Mouse (Mus musculus) regulatory T cell (primary cell): Measurements from ENCODE around the gene Diras1.
"Not testable (repeated sequence)": the region's sequence is repeated elsewhere in the genome, so short reads cannot be mapped to it uniquely, and the experiment has no call there.

ENCODE experiments used
- in situ Hi-C: fragments of 300-600 bp; cut with MboI, MseI; formaldehyde crosslinking; loops from one replicate; pipeline ENCODE4 v1.15.1; 2025; ENCODE audit warnings: high pct_unique_total_duplicates

Gene Diras1

DNA sequence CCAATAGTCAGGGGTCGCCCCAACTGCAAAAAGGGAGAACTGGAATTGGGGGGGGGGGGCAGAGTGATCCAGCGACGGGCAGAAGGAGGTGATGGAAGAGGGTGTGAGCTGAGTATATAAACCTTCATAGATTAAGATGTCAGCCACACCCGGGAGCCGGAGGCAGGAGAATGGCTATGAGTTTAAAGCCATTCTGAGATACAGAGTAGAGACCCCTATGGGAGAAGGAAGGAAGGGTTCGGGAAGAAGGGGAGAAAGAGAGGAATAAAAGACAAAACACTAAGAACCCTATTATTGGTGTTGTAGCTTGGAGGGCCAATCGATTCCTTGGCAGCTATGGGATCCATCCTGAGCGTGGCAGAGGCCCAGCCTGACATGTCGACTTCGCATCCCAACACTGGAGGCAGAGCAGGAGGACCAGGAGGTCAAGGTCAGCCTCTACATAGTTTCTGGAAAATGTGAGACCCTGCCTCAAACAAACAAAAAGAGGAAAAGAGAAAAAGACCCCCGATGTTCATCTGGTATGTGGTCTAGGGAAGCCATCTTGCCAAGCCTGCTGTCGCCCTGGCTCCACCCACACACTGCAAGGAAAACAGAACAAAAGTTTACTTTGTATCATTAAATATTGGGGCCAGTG is at the start of gene Diras1:
TSS of gene Diras1 (minus strand) at position 24 of the 637 bp plus-strand sequence.
- in situ Hi-C loops: loop anchor here (10.0 kb wide), 1 partner anchor 831 kb away; no protein-coding TSS in a partner anchor

GRCm38 (mm10) chr10:81073464-81073863 is 48.0 kb upstream of the Diras1 start:
- in situ Hi-C loops: no loop called here

- in situ Hi-C loops: no loop called here
These were observed 46.8 kb upstream of the Diras1 start for GRCm38 (mm10) chr10:81072290-81072689.

DNA sequence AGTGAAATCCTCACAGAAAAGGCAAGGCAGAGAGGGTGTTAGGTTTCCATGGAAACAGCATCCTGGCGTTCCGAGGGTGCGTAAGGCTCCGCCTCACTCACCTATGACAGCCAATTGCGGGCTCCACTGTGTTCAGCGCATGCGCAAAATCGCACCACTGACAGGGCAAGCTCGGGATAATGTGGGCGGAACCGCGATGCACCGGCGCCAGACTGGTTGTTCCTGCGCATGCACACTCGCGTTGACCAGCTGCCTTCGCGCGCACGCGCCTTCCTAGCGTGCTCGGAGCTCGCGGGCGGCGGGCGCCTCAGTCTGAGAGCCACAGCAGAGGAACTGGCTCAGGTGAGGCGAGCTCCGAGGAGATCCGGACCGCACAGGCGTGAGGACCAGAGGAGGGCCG is 44.4 kb upstream of the Diras1 start, which contains the start of gene Thop1:
TSS of gene Thop1 (plus strand) at position 200 of the 400 bp plus-strand sequence.
- in situ Hi-C loops: no loop called here

DNA sequence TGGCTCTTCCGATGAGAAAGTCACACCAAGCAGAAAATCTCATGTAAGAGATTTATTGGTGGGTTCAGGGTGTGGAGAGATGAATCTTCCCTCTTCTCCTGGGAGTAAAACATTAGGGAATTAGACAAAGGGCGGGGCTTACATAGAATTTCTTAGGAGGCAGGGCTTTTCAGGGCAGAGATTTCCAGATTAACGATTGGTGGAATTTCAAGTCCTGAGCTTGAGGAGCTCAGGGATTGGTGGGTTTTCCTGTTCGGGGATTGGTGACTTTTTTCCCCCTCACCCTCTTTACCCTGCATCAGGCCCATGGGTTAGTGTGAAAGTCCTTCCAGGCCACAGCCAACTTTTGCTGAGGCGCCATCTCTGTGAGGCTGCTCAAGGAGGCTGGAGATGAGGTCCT is 43.2 kb upstream of the Diras1 start:
- in situ Hi-C loops: no loop called here

DNA sequence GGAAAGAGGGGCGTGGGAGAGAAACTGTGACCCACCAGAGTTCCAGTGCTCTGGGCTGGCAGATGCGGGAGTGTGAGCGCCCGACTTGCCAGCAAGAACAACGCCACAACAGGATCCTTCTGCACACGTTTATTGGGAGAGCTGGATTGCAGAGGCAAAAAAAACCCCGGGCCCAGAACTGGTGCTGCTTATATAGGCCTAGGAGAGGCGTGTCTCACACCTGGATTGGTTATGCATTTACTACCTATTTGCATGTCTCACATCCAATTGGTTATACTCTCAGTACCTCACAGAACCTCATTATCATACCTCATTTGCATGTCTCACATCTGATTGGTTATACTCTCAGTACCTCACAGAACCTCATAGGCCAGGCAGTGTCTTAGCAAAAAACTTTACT is 39.1 kb upstream of the Diras1 start:
- in situ Hi-C loops: not testable (repeated sequence)

DNA sequence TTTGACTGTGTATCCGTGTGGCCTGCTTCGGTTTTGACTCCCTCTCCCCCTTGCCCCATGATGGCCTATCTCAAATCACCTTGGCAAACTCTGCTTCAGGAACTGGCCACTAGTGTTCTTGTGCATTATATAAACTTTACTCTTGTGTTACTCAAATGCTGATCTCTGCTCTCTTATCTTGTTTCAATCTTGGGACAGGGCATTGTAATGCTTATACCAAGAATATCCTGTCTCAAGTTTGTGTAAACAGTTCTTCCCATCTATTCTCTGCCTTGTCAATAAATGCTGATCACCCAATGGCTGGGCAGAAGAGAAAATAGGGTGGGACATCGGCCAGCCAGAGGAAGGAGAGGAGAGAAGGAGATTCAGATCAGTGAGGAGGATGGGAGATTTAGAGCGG is 37.2 kb upstream of the Diras1 start:
- in situ Hi-C loops: no loop called here

DNA sequence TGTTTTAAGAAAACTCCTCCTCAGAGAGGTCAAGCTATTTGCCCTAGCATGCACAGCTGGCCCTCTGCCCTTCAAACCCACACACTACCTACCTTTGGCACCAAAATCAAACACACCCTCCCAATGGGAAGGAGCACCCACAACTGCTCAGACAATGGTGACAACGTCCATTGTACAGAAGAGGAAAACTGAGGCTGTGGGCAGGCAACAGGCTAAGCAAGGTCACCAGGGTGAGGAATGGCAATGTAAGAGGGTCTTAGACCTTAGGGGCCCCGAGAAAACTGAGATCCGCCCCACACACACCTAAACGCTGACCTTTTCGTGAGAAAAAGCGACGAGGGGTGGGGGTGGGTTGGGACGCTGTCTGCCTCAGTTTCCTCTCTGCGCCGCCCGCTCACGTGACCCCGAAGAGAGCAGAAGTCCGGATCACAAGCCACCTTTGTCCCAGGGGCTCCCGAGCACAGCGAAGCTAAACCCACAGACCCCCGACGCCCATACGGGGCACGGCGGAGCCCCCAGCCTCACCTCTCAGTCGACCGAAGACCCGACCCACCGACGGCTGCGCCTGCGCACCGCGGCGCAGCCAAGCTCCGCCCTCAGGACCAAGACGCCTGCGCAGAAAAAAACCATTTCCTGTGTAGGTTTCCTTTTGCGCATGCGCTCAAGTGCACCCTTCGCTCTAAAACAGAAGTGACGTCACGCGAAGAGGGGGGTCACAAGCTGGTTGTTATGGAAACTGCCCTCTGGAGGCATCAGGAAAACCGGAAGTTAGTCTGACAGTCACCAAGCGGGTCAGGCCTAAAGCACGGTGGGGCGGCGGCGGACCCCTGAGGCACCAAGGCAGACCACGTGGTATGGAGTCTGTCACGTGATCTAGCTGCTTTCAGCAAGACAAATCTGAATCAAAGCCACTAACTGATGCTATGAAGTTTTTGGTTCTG is 34.4 kb upstream of the Diras1 start, which contains the start of gene Sgta:
TSS of gene Sgta (minus strand) at position 579 of the 941 bp plus-strand sequence.
- in situ Hi-C loops: no loop called here

DNA sequence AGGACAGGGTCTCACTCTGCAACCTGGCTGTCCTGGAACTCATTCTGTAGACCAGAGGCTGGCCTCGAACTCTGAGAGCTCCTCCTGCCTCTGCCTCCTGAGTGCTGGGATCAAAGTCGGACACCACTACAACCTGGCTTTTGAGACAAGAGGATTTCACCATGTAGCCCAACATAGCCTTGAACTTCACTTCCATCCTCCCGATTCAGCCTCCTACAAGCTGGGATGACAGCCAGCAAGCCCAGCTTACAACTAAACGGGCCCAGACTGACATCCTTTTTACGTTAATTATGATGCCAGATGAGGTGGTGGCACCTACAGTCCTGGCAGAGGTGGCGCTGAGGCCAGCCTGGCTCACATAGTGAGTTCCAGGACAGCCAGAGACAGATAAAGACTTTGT is 33.4 kb upstream of the Diras1 start:
- in situ Hi-C loops: no loop called here

DNA sequence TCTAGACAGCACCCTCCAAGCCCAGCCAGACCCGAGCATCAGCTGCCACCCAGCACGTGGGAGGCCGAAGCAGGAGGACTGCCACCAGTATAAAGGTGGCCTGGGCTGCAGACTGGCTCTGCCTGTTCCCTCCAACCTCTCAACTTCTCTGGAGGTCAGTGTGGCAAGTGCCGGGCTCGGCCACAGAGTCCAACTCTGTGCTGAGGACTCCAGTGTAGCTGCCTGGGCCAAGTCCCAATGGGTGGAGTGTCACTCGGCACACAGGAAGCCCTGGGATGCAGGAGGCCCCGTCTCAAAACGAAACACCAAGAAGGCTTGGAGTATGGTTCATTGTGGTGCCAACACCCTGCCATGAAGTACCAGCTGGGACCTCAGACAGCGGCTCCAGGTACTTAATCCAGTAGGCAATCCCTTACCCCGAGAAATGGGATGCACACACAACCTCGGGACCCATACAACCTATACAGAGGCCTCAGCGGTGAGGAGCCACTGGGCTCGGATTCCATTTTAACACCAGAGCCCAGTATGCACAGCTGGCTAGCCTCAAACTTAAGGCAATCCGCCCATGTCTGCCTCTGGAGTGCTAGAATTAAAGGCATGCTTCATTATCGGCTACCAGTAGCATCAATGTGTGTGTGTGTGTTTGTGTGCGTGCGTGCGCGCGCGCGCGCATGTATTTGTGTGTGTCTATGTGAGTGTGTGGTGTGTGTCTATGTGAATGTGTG is 32.1 kb upstream of the Diras1 start:
- in situ Hi-C loops: no loop called here

- in situ Hi-C loops: not testable (repeated sequence)
These were observed 30.4 kb upstream of the Diras1 start for GRCm38 (mm10) chr10:81055802-81056340.

- in situ Hi-C loops: no loop called here
These were observed 29.7 kb upstream of the Diras1 start for GRCm38 (mm10) chr10:81055169-81055568.

- in situ Hi-C loops: no loop called here
These were observed 27.1 kb upstream of the Diras1 start for GRCm38 (mm10) chr10:81052577-81052976.

DNA sequence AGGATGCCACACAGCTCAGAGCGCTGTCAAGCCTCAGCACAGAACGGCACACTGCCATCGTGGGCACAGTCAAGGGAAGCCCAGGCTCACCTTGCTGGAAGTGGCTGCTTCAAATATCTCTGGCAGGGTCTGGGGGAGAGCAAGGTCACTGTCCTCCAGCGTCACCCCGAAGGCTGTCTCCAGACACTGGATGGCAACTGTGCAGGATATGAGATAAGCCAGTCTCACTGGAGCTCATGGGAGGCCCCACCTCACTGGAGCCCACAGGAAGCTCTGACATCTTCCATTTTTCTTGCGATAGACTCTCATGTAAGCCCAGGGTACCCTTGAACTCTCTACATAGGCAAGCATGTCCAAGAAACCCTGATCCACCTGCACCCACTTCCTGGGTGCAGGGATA is 25.7 kb upstream of the Diras1 start:
- in situ Hi-C loops: no loop called here

DNA sequence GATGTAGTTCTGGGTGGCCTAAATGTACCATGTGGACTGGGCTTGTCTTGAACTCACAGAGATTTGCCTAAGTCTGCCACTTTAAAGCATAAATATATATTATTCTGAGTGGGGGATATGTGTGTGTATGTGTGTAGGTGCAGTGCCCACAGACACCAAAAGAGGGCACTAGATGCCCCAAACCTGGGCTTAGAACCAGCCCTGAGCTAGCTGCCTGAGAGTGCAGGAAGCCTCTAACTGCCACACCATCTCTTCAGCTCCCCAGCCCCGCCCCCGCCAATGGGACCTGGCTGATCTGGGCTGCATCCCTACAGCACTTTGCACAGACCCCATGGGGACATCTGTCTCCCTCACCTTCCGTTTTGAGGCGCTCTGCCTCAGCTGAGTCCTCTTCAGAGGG is 25.2 kb upstream of the Diras1 start:
- in situ Hi-C loops: no loop called here

GRCm38 (mm10) chr10:81045246-81045645 is 19.8 kb upstream of the Diras1 start:
- in situ Hi-C loops: not testable (repeated sequence)

- in situ Hi-C loops: no loop called here
These were observed 16.2 kb upstream of the Diras1 start for GRCm38 (mm10) chr10:81041458-81042175.

- in situ Hi-C loops: no loop called here
These were observed 11.6 kb upstream of the Diras1 start, which contains the start of gene Slc39a3 for GRCm38 (mm10) chr10:81036988-81037580. Gene Slc39a3 (minus strand): TSS chr10:81037426.

GRCm38 (mm10) chr10:81036251-81036650 is 10.8 kb upstream of the Diras1 start:
- in situ Hi-C loops: no loop called here

- in situ Hi-C loops: no loop called here
These were observed 8.1 kb upstream of the Diras1 start for GRCm38 (mm10) chr10:81033586-81033985.
